Mouse (Mus musculus) lung, postnatal 0 days (tissue): Measurements from ENCODE around the gene Runx2. TPM values are rescaled to one million over a fixed set of nuclear protein-coding genes. Genes with fewer than 3 reads are reported as not detected.

Experiments used
- ATAC-seq: fragments of 200-750 bp; cut with Nextera tagmentation; 2 replicates; pipeline ENCODE4 v1.8.0; 2017; ENCODE audit warnings: moderate library complexity
- DNase-seq: peaks from one replicate; pipeline ENCODE4 v3.0.0-alpha.2; 2016; ENCODE audit warnings: low spot score
- H3K27ac ChIP-seq: fragments of 300-500 bp; sonication (generic); 2 replicates; pipeline ENCODE4 v1.5.1; 2014; ENCODE audit warnings: antibody characterized with exemption, mild to moderate bottlenecking, low read length, mixed read lengths
- H3K27me3 ChIP-seq: fragments of 300-500 bp; sonication (generic); replicated peaks from 2 replicates; pipeline ENCODE4 v1.6.1; 2014; ENCODE audit warnings: low read length, mixed read lengths; ENCODE audit not compliant: insufficient read depth
- H3K36me3 ChIP-seq: fragments of 300-500 bp; sonication (generic); 2 replicates; pipeline ENCODE4 v1.6.1; 2014; ENCODE audit warnings: low read length, mixed read lengths; ENCODE audit not compliant: insufficient read depth
- H3K4me1 ChIP-seq: fragments of 300-500 bp; sonication (generic); 2 replicates; pipeline ENCODE4 v1.6.1; 2014; ENCODE audit warnings: antibody characterized with exemption, low read depth, low read length, mixed read lengths; ENCODE audit not compliant: insufficient read depth
- H3K4me2 ChIP-seq: fragments of 300-500 bp; sonication (generic); replicated peaks from 2 replicates; pipeline ENCODE4 v1.6.1; 2014; ENCODE audit warnings: low read depth, mild to moderate bottlenecking, low read length, moderate library complexity, mixed read lengths
- H3K4me3 ChIP-seq: fragments of 300-500 bp; sonication (generic); 2 replicates; pipeline ENCODE4 v1.5.1; 2014; ENCODE audit warnings: low read depth, low read length
- H3K9ac ChIP-seq: fragments of 300-500 bp; sonication (generic); replicated peaks from 2 replicates; pipeline ENCODE4 v1.6.1; 2014; ENCODE audit warnings: low read depth, mild to moderate bottlenecking
- H3K9me3 ChIP-seq: fragments of 300-500 bp; sonication (generic); 2 replicates; pipeline ENCODE4 v1.6.1; 2016; ENCODE audit warnings: low read length, mixed read lengths
- CTCF ChIP-seq: IDR thresholded peaks from 2 replicates; pipeline ENCODE4 v1.5.1; 2016; ENCODE audit warnings: antibody characterized with exemption, mild to moderate bottlenecking
- EP300 ChIP-seq: IDR thresholded peaks from 2 replicates; pipeline ENCODE4 v1.6.1; 2016; ENCODE audit warnings: antibody characterized with exemption, mild to moderate bottlenecking, control low read depth
- WGBS: fragments of 180-500 bp; shearing (Covaris S2); extraction: QIAGEN DNeasy Blood & Tissue Kit; methylation state at CpG from one replicate; pipeline ENCODE4 v1.1.7; 2014; 5-methylcytosine and 5-hydroxymethylcytosine counted together
- polyA plus RNA-seq: library from polyadenylated mRNA; unstranded; fragments of >200 nt; fragmentation: Nextera tagmentation; extraction: Ambion mirVana; gene quantifications from 2 replicates; pipeline ENCODE4 v1.2.1, GENCODE M21; 2015

Gene Runx2
- polyA plus RNA-seq, 1 experiment from 2014 or later: 1.1 TPM

DNA sequence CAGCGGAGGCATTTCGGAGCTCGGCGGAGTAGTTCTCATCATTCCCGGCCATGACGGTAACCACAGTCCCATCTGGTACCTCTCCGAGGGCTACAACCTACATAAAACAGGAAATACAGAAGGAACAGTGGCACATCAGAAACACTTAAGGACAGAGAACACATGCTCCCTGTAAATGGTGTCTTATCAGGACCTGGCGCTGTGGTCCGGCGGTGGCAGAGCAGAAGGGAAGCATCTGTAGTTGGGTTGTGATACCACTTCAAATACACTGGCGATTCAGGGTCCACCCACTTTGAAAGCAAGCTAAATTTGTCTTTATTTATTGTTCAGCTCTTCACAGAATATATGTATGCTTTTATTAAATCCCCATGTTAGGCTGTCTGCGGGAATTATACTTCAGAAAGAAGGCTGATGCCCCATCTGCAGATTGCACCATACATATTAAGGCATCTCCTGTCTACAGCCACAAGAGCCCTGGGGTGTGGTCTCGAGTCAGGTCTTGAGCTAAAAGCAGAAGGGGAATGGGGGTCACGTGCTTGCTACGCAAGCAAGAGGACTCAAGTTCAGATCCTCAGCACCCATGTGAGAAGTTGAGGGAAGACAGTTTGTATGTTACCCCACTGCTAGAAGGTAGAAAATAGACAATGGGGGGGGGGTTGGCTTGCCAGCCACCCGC is 89.7 kb downstream of the Runx2 start:
- 88% methylated on average over 16 of the region's 16 CpGs for WGBS
- H3K27me3 ChIP-seq: no peaks in the 10 kb centered on the region
- H3K27ac ChIP-seq: no peak overlapping the region
- H3K9me3 ChIP-seq: no peaks in the 10 kb centered on the region
- DNase-seq (no peak), ATAC-seq (no peak)
- H3K9ac ChIP-seq: no peak overlapping the region
- H3K4me1 ChIP-seq: no peaks in the 10 kb centered on the region
- TF ChIP-seq CTCF: no peak
- no peak for TF ChIP-seq EP300
- no peaks in the 10 kb centered on the region for H3K36me3 ChIP-seq
- no peak overlapping the region for H3K4me3 ChIP-seq
- no peak overlapping the region for H3K4me2 ChIP-seq

DNA sequence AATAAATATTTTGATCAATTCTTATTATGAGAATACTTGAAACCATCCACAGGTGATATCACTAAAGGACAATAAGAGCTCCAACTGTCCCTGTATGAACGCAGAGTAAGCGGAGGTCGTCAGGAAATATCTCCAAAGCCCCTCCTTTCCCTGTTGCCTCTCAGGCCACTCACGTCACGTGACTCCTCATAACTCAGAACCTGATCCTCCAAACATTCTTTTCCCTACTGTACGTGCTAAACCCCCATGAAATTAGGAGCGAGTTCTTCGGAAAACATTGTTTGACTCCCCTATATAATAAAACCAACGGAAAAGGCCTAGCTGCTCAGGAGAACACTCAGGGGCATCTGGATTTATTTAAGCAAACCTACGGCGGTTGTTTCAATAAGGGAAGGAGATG is 90.3 kb downstream of the Runx2 start:
- H3K36me3 ChIP-seq: no peaks in the 10 kb centered on the region
- no peaks in the 10 kb centered on the region for H3K27me3 ChIP-seq
- no peak for ATAC-seq
- DNase-seq: no peak
- 66% methylated on average over 11 of the region's 11 CpGs for WGBS
- no peak overlapping the region for H3K4me3 ChIP-seq
- TF ChIP-seq EP300: no peak
- no peak for TF ChIP-seq CTCF
- H3K27ac ChIP-seq: no peak overlapping the region
- no peak overlapping the region for H3K4me2 ChIP-seq
- no peaks in the 10 kb centered on the region for H3K9me3 ChIP-seq
- H3K4me1 ChIP-seq: no peaks in the 10 kb centered on the region
- H3K9ac ChIP-seq: no peak overlapping the region

DNA sequence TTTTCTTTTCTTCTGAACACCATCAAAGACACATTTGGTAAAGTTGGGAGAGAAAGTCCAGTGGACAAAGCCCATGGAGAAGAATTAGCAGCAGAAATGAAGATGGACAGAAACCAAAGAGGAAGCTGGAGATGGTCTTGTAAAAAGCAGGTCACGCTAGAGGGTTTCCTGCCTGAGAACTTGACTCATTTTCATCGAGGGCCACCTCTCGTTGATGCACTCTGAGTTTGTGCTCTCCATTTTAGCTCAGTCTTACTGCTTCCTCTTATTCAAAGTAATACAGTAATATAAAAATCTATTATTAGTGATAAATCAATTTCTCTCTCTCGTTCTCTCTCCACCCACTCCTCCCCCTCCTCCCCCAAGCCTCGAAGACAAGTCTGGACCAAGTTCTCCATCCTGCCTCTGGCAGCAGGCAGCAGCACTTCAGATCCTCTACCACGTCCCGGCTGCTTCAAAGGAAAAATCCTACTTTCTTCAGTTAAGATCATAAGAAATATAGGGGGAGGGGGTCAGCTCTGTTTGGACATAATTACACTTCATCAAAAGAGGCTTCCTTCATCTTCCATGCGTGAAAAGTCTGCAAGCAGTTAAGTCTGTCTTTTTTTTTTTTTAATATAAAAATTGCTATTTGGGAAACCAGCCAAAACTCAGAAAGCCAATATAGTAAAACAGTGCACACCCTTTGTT is 92.3 kb downstream of the Runx2 start:
- H3K9ac ChIP-seq: no peak overlapping the region
- no peaks in the 10 kb centered on the region for H3K36me3 ChIP-seq
- ATAC-seq (no peak), DNase-seq (no peak)
- no peaks in the 10 kb centered on the region for H3K4me1 ChIP-seq
- no peak overlapping the region for H3K4me3 ChIP-seq
- 20% methylated on average over 8 of the region's 8 CpGs for WGBS
- no peaks in the 10 kb centered on the region for H3K9me3 ChIP-seq
- no peak overlapping the region for H3K4me2 ChIP-seq
- no peaks in the 10 kb centered on the region for H3K27me3 ChIP-seq
- TF ChIP-seq CTCF: no peak
- no peak for TF ChIP-seq EP300
- H3K27ac ChIP-seq: no peak overlapping the region

DNA sequence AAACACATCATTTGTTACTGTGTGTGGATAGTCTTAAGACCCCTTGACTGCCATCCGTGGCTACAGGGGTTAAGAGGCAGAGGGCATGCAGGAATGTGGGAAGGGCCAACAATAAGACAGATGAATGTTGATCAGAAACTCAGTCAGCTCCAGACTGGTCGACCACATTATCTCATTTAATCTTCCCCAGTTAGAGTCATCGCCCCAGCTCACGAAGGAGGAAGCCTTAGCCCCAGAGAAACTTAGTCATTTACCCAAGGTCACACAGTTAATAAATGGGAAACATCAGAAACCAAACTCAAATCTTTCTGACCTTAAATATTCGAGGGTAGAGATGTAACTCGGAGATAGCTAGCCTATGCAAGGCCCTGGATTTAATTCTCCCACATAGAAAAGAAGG is 96.0 kb downstream of the Runx2 start:
- H3K4me3 ChIP-seq: no peak overlapping the region
- no peak overlapping the region for H3K4me2 ChIP-seq
- H3K4me1 ChIP-seq: no peaks in the 10 kb centered on the region
- TF ChIP-seq CTCF (no peak), EP300 (no peak)
- H3K36me3 ChIP-seq: no peaks in the 10 kb centered on the region
- 51% methylated on average over 6 of the region's 6 CpGs for WGBS
- ATAC-seq: no peak
- no peak for DNase-seq
- no peak overlapping the region for H3K27ac ChIP-seq
- no peaks in the 10 kb centered on the region for H3K27me3 ChIP-seq
- no peak overlapping the region for H3K9ac ChIP-seq
- no peaks in the 10 kb centered on the region for H3K9me3 ChIP-seq

DNA sequence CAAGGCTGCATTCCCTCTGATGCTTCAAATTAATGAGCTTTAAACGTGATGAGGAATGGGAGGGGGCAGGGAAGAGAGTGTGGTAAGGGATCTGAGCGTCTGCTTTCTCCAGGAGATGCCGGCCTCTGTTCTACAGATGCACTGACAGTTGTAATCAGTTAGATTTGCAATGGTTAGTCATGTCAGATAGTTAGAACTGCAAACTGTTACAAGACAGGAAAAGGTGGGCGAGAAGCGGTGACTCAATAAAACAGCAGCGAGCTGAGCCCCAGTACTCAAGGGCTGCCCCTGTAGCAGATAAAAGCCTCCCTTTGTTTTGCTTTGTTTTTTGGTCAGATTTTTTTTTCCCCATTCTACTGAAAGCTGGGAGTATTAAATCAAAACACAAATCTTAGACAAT is 96.6 kb downstream of the Runx2 start:
- Histone ChIP-seq H3K36me3 (no peaks in the 10 kb centered on the region), H3K4me3 (no peak overlapping the region), H3K4me2 (no peak overlapping the region), H3K4me1 (no peaks in the 10 kb centered on the region), H3K27ac (no peak overlapping the region), H3K27me3 (no peaks in the 10 kb centered on the region), H3K9ac (no peak overlapping the region), H3K9me3 (no peaks in the 10 kb centered on the region)
- WGBS: 47% methylated on average over 6 of the region's 6 CpGs
- ATAC-seq: no peak
- TF ChIP-seq CTCF (no peak), EP300 (no peak)
- no peak for DNase-seq

DNA sequence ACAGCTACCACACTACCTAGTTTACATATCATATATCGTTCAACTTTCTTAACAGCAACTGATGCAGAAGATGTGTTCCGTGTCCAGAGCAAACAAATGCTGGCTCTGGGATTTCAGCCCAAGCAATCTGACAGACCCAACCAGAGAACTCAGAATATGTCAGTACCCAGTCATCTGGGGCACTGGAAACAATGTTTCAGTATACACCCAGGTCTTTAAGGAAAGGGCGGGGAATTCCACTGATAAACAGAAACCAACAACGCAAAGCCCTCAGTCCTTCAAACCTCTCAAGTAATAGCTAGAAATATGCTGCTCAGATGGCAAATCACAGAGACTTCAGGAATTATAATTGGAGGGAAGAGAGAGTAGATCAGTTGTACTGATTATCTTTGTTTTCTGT is 100.5 kb downstream of the Runx2 start:
- ATAC-seq (no peak), DNase-seq (no peak)
- H3K9ac ChIP-seq: no peak overlapping the region
- no peaks in the 10 kb centered on the region for H3K9me3 ChIP-seq
- peaks cover 18% of the 10 kb centered on the region for H3K4me1 ChIP-seq
- H3K27me3 ChIP-seq: no peaks in the 10 kb centered on the region
- no peak for TF ChIP-seq CTCF
- no peak for TF ChIP-seq EP300
- H3K36me3 ChIP-seq: no peaks in the 10 kb centered on the region
- no peak overlapping the region for H3K4me2 ChIP-seq
- WGBS: 61% methylated on average over 4 of the region's 4 CpGs
- no peak overlapping the region for H3K27ac ChIP-seq
- no peak overlapping the region for H3K4me3 ChIP-seq
